Mouse (Mus musculus): ENCODE results near the gene A930017K11Rik. TPM values are rescaled to one million over a fixed set of nuclear protein-coding genes. Genes with fewer than 3 reads are reported as not detected.

Gene A930017K11Rik
- not detected for polyA plus RNA-seq (2014; fragmentation: Illumina TruSeq; extraction: RNeasy Lipid Tissue Mini Kit (QIAGEN cat#74804); ENCODE audit: low read depth, low replicate concordance)

GRCm38 (mm10) chr17:25951803-25952623, at the start of gene A930017K11Rik:
Gene A930017K11Rik, minus strand, starts transcription at chr17:25952565.

GRCm38 (mm10) chr17:25985306-25986294, 33.2 kb upstream of the A930017K11Rik start, which contains the start of gene Capn15:
Gene Capn15, minus strand, starts transcription at chr17:25985796.

GRCm38 (mm10) chr17:25944366-25945163, 7.8 kb downstream of the A930017K11Rik start, which contains the start of the genes Pigq and Nhlrc4:
Gene Pigq, minus strand, starts transcription at chr17:25944936.
Gene Nhlrc4, minus strand, starts transcription at chr17:25944961.

GRCm38 (mm10) chr17:25919144-25919785, 33.1 kb downstream of the A930017K11Rik start, which contains the start of gene Rab40c:
Gene Rab40c, minus strand, starts transcription at chr17:25919727.

Other genes starting within 250 kb of the A930017K11Rik start
- gene Gng13, start 235.4 kb downstream of the A930017K11Rik start, polyA plus RNA-seq (2014; fragmentation: Illumina TruSeq; extraction: RNeasy Lipid Tissue Mini Kit (QIAGEN cat#74804); ENCODE audit: low read depth, low replicate concordance) = not detected
- gene Chtf18, start 225.1 kb downstream of the A930017K11Rik start, polyA plus RNA-seq (2014; fragmentation: Illumina TruSeq; extraction: RNeasy Lipid Tissue Mini Kit (QIAGEN cat#74804); ENCODE audit: low read depth, low replicate concordance) = 1.6 TPM
- not detected for gene Rpusd1, start 224.9 kb downstream of the A930017K11Rik start, polyA plus RNA-seq (2014; fragmentation: Illumina TruSeq; extraction: RNeasy Lipid Tissue Mini Kit (QIAGEN cat#74804); ENCODE audit: low read depth, low replicate concordance)
- gene Mslnl, start 216.5 kb downstream of the A930017K11Rik start, polyA plus RNA-seq (2014; fragmentation: Illumina TruSeq; extraction: RNeasy Lipid Tissue Mini Kit (QIAGEN cat#74804); ENCODE audit: low read depth, low replicate concordance) = not detected
- gene Msln, start 198.2 kb downstream of the A930017K11Rik start, polyA plus RNA-seq (2014; fragmentation: Illumina TruSeq; extraction: RNeasy Lipid Tissue Mini Kit (QIAGEN cat#74804); ENCODE audit: low read depth, low replicate concordance) = 0.22 TPM
- gene Narfl, start 178.8 kb downstream of the A930017K11Rik start, polyA plus RNA-seq (2014; fragmentation: Illumina TruSeq; extraction: RNeasy Lipid Tissue Mini Kit (QIAGEN cat#74804); ENCODE audit: low read depth, low replicate concordance) = 1.4 TPM
- 0.55 TPM for gene Haghl, start 166.9 kb downstream of the A930017K11Rik start, polyA plus RNA-seq (2014; fragmentation: Illumina TruSeq; extraction: RNeasy Lipid Tissue Mini Kit (QIAGEN cat#74804); ENCODE audit: low read depth, low replicate concordance)
- gene Ccdc78, start 166.0 kb downstream of the A930017K11Rik start, polyA plus RNA-seq (2014; fragmentation: Illumina TruSeq; extraction: RNeasy Lipid Tissue Mini Kit (QIAGEN cat#74804); ENCODE audit: low read depth, low replicate concordance) = 0.49 TPM
- gene Fam173a, start 159.7 kb downstream of the A930017K11Rik start, polyA plus RNA-seq (2014; fragmentation: Illumina TruSeq; extraction: RNeasy Lipid Tissue Mini Kit (QIAGEN cat#74804); ENCODE audit: low read depth, low replicate concordance) = 0.43 TPM
- gene AC134908.4, start 156.9 kb downstream of the A930017K11Rik start, polyA plus RNA-seq (2014; fragmentation: Illumina TruSeq; extraction: RNeasy Lipid Tissue Mini Kit (QIAGEN cat#74804); ENCODE audit: low read depth, low replicate concordance) = 0.35 TPM
- 0.24 TPM for gene Metrn, start 155.4 kb downstream of the A930017K11Rik start, polyA plus RNA-seq (2014; fragmentation: Illumina TruSeq; extraction: RNeasy Lipid Tissue Mini Kit (QIAGEN cat#74804); ENCODE audit: low read depth, low replicate concordance)
- gene Fbxl16, start 143.5 kb downstream of the A930017K11Rik start, polyA plus RNA-seq (2014; fragmentation: Illumina TruSeq; extraction: RNeasy Lipid Tissue Mini Kit (QIAGEN cat#74804); ENCODE audit: low read depth, low replicate concordance) = 0.60 TPM
- 1.0 TPM for gene Wdr24, start 128.9 kb downstream of the A930017K11Rik start, polyA plus RNA-seq (2014; fragmentation: Illumina TruSeq; extraction: RNeasy Lipid Tissue Mini Kit (QIAGEN cat#74804); ENCODE audit: low read depth, low replicate concordance)
- 1.1 TPM for gene Jmjd8, start 123.7 kb downstream of the A930017K11Rik start, polyA plus RNA-seq (2014; fragmentation: Illumina TruSeq; extraction: RNeasy Lipid Tissue Mini Kit (QIAGEN cat#74804); ENCODE audit: low read depth, low replicate concordance)
- gene Stub1, start 119.2 kb downstream of the A930017K11Rik start, polyA plus RNA-seq (2014; fragmentation: Illumina TruSeq; extraction: RNeasy Lipid Tissue Mini Kit (QIAGEN cat#74804); ENCODE audit: low read depth, low replicate concordance) = 3.4 TPM
- gene Rhbdl1, start 115.3 kb downstream of the A930017K11Rik start, polyA plus RNA-seq (2014; fragmentation: Illumina TruSeq; extraction: RNeasy Lipid Tissue Mini Kit (QIAGEN cat#74804); ENCODE audit: low read depth, low replicate concordance) = not detected
- gene Gm20683, start 110.8 kb downstream of the A930017K11Rik start, polyA plus RNA-seq (2014; fragmentation: Illumina TruSeq; extraction: RNeasy Lipid Tissue Mini Kit (QIAGEN cat#74804); ENCODE audit: low read depth, low replicate concordance) = not detected
- 4.0 TPM for gene Rhot2, start 107.7 kb downstream of the A930017K11Rik start, polyA plus RNA-seq (2014; fragmentation: Illumina TruSeq; extraction: RNeasy Lipid Tissue Mini Kit (QIAGEN cat#74804); ENCODE audit: low read depth, low replicate concordance)
- 3.1 TPM for gene Wdr90, start 91.1 kb downstream of the A930017K11Rik start, polyA plus RNA-seq (2014; fragmentation: Illumina TruSeq; extraction: RNeasy Lipid Tissue Mini Kit (QIAGEN cat#74804); ENCODE audit: low read depth, low replicate concordance)
- gene Mcrip2, start 83.8 kb downstream of the A930017K11Rik start, polyA plus RNA-seq (2014; fragmentation: Illumina TruSeq; extraction: RNeasy Lipid Tissue Mini Kit (QIAGEN cat#74804); ENCODE audit: low read depth, low replicate concordance) = 0.78 TPM
- gene Mettl26, start 77.5 kb downstream of the A930017K11Rik start, polyA plus RNA-seq (2014; fragmentation: Illumina TruSeq; extraction: RNeasy Lipid Tissue Mini Kit (QIAGEN cat#74804); ENCODE audit: low read depth, low replicate concordance) = 11.0 TPM
- gene Wfikkn1, start 71.7 kb downstream of the A930017K11Rik start, polyA plus RNA-seq (2014; fragmentation: Illumina TruSeq; extraction: RNeasy Lipid Tissue Mini Kit (QIAGEN cat#74804); ENCODE audit: low read depth, low replicate concordance) = not detected
- gene Rab40c, start 32.8 kb downstream of the A930017K11Rik start, polyA plus RNA-seq (2014; fragmentation: Illumina TruSeq; extraction: RNeasy Lipid Tissue Mini Kit (QIAGEN cat#74804); ENCODE audit: low read depth, low replicate concordance) = 1.7 TPM
- gene Pigq, start 7.6 kb downstream of the A930017K11Rik start, polyA plus RNA-seq (2014; fragmentation: Illumina TruSeq; extraction: RNeasy Lipid Tissue Mini Kit (QIAGEN cat#74804); ENCODE audit: low read depth, low replicate concordance) = 4.1 TPM
- not detected for gene Nhlrc4, start 7.6 kb downstream of the A930017K11Rik start, polyA plus RNA-seq (2014; fragmentation: Illumina TruSeq; extraction: RNeasy Lipid Tissue Mini Kit (QIAGEN cat#74804); ENCODE audit: low read depth, low replicate concordance)
- 0.77 TPM for gene Capn15, start 33.2 kb upstream of the A930017K11Rik start, polyA plus RNA-seq (2014; fragmentation: Illumina TruSeq; extraction: RNeasy Lipid Tissue Mini Kit (QIAGEN cat#74804); ENCODE audit: low read depth, low replicate concordance)
- gene Rab11fip3, start 117.0 kb upstream of the A930017K11Rik start, polyA plus RNA-seq (2014; fragmentation: Illumina TruSeq; extraction: RNeasy Lipid Tissue Mini Kit (QIAGEN cat#74804); ENCODE audit: low read depth, low replicate concordance) = 5.5 TPM
- gene Decr2, start 137.8 kb upstream of the A930017K11Rik start, polyA plus RNA-seq (2014; fragmentation: Illumina TruSeq; extraction: RNeasy Lipid Tissue Mini Kit (QIAGEN cat#74804); ENCODE audit: low read depth, low replicate concordance) = 4.7 TPM
- gene Nme4, start 143.0 kb upstream of the A930017K11Rik start, polyA plus RNA-seq (2014; fragmentation: Illumina TruSeq; extraction: RNeasy Lipid Tissue Mini Kit (QIAGEN cat#74804); ENCODE audit: low read depth, low replicate concordance) = 0.39 TPM
- 12.6 TPM for gene Tmem8, start 160.7 kb upstream of the A930017K11Rik start, polyA plus RNA-seq (2014; fragmentation: Illumina TruSeq; extraction: RNeasy Lipid Tissue Mini Kit (QIAGEN cat#74804); ENCODE audit: low read depth, low replicate concordance)
- gene Mrpl28, start 170.9 kb upstream of the A930017K11Rik start, polyA plus RNA-seq (2014; fragmentation: Illumina TruSeq; extraction: RNeasy Lipid Tissue Mini Kit (QIAGEN cat#74804); ENCODE audit: low read depth, low replicate concordance) = 5.5 TPM
- gene Axin1, start 186.1 kb upstream of the A930017K11Rik start, polyA plus RNA-seq (2014; fragmentation: Illumina TruSeq; extraction: RNeasy Lipid Tissue Mini Kit (QIAGEN cat#74804); ENCODE audit: low read depth, low replicate concordance) = 28.3 TPM
- not detected for gene Pdia2, start 246.5 kb upstream of the A930017K11Rik start, polyA plus RNA-seq (2014; fragmentation: Illumina TruSeq; extraction: RNeasy Lipid Tissue Mini Kit (QIAGEN cat#74804); ENCODE audit: low read depth, low replicate concordance)